Mouse (Mus musculus) liver, embryonic 14.5 days (tissue): ENCODE data around the gene Plcb3. TPM values are rescaled to one million over a fixed set of nuclear protein-coding genes. Genes with fewer than 3 reads are reported as not detected.

Experiments used
- ATAC-seq: fragments of 200-750 bp; cut with Nextera tagmentation; 2 replicates; pipeline ENCODE4 v1.8.0; 2017; ENCODE audit warnings: moderate number of reproducible peaks, mild to moderate bottlenecking, moderate library complexity; ENCODE audit not compliant: insufficient read depth
- DNase-seq, 3 experiments: peaks; one replicate each; pipeline ENCODE4 v3.0.0-alpha.2; 2012 to 2013; ENCODE audit warnings: low read depth in 3 of 3, low spot score in 3 of 3
- H3K27ac ChIP-seq: fragments of 300-500 bp; sonication (generic); 2 replicates; pipeline ENCODE4 v1.5.1; 2014; ENCODE audit warnings: moderate library complexity, mild to moderate bottlenecking, control low read depth, inconsistent platforms
- H3K27me3 ChIP-seq: fragments of 300-500 bp; sonication (generic); 2 replicates; pipeline ENCODE4 v1.6.1; 2014; ENCODE audit warnings: mild to moderate bottlenecking, low read length, moderate library complexity; ENCODE audit not compliant: control insufficient read depth, insufficient read depth
- H3K36me3 ChIP-seq: fragments of 300-500 bp; sonication (generic); replicated peaks from 2 replicates; pipeline ENCODE4 v1.6.1; 2014; ENCODE audit warnings: low read depth; ENCODE audit not compliant: control insufficient read depth, insufficient read depth
- H3K4me1 ChIP-seq, 2 experiments: fragments of 200-500 bp in 1 of 2; fragments of 300-500 bp in 1 of 2; sonication (generic) in 1 of 2; replicated peaks; 2 replicates each; pipeline ENCODE4 v1.6.1; 2012 to 2014; ENCODE audit warnings: antibody characterized with exemption in 1 of 2, inconsistent platforms in 1 of 2, low read length in 1 of 2; ENCODE audit not compliant: control insufficient read depth in 2 of 2, insufficient read depth in 2 of 2
- H3K4me2 ChIP-seq: fragments of 300-500 bp; sonication (generic); 2 replicates; pipeline ENCODE4 v1.6.1; 2014; ENCODE audit warnings: low read depth, mild to moderate bottlenecking, control low read depth, moderate library complexity
- H3K4me3 ChIP-seq, 2 experiments: fragments of 200-500 bp in 1 of 2; fragments of 300-500 bp in 1 of 2; sonication (generic) in 1 of 2; 2 replicates each; pipeline ENCODE4 v1.5.1; 2012 to 2014; ENCODE audit warnings: low read depth in 2 of 2, low read length in 2 of 2, mild to moderate bottlenecking in 2 of 2, control low read depth in 1 of 2, inconsistent platforms in 1 of 2, moderate library complexity in 1 of 2; ENCODE audit not compliant: insufficient read depth in 1 of 2
- H3K9ac ChIP-seq: fragments of 300-500 bp; sonication (generic); replicated peaks from 2 replicates; pipeline ENCODE4 v1.6.1; 2014; ENCODE audit warnings: mild to moderate bottlenecking, control low read depth, moderate library complexity
- H3K9me3 ChIP-seq: fragments of 300-500 bp; sonication (generic); 2 replicates; pipeline ENCODE4 v1.6.1; 2016; ENCODE audit warnings: low read length, mixed read lengths; ENCODE audit not compliant: control insufficient read depth
- CTCF ChIP-seq: IDR thresholded peaks from 2 replicates; pipeline ENCODE4 v1.5.1; 2016; ENCODE audit warnings: antibody characterized with exemption, low read depth, control low read depth
- EP300 ChIP-seq: IDR thresholded peaks from 2 replicates; pipeline ENCODE4 v1.6.1; 2016; ENCODE audit warnings: antibody characterized with exemption, low read depth
- WGBS: fragments of 180-500 bp; shearing (Covaris S2); extraction: QIAGEN DNeasy Blood & Tissue Kit; methylation state at CpG from one replicate; pipeline ENCODE4 v1.1.7; 2014; ENCODE audit not compliant: insufficient replicate concordance; 5-methylcytosine and 5-hydroxymethylcytosine counted together
- polyA plus RNA-seq, 2 experiments: library from polyadenylated mRNA; depleted of rRNA in 1 of 2; stranded (reverse) in 1 of 2; unstranded in 1 of 2; fragments of >200 nt; fragmentation: Nextera tagmentation in 1 of 2; extraction: Ambion mirVana in 1 of 2; gene quantifications; 2 replicates each; pipeline versions ENCODE4 v1.2.1 to v1.2.3; 2012 to 2014

Gene Plcb3
- polyA plus RNA-seq, 2 experiments, result 4.6 to 7.7 TPM

- no peaks in the 10 kb centered on the region for H3K27me3 ChIP-seq
- peak within 1 kb of the TSS; percentile 82 for H3K4me3 ChIP-seq
- peaks cover 2 to 7% of the 10 kb centered on the region in 2 experiments; a peak in 2 of 4 replicates for H3K4me1 ChIP-seq
- H3K27ac ChIP-seq, result peak within 1 kb of the TSS; percentile 95
- WGBS, result under 1% methylated on average over 65 of the region's 65 CpGs
- peak; percentile 87 for ATAC-seq
- peaks cover 20% of the 10 kb centered on the region for H3K36me3 ChIP-seq
- peak; percentile 75 to 84 (median 77) for DNase-seq
- no peaks in the 10 kb centered on the region for H3K9me3 ChIP-seq
- peak within 1 kb of the TSS; percentile 85 for H3K9ac ChIP-seq
- peak within 1 kb of the TSS; percentile 94 for H3K4me2 ChIP-seq
- TF ChIP-seq EP300, result no peak
- peak; percentile 27; the same call in 1 of the 2 replicates for TF ChIP-seq CTCF
Observed at GRCm38 (mm10) chr19:6909507-6910289, 66.6 kb downstream of the Plcb3 start, which contains the start of the genes Trmt112 and Prdx5. Gene Trmt112 (plus strand): TSS chr19:6909698. Gene Prdx5 (minus strand): TSS chr19:6910106.

GRCm38 (mm10) chr19:6909021-6909420, 67.2 kb downstream of the Plcb3 start:
- peak overlapping the region; percentile 94 for H3K4me2 ChIP-seq
- peak overlapping the region; percentile 95 for H3K27ac ChIP-seq
- no peak for TF ChIP-seq CTCF
- no peak for TF ChIP-seq EP300
- WGBS, result 8% methylated on average over 11 of the region's 11 CpGs
- peaks cover 2 to 7% of the 10 kb centered on the region in 2 experiments; a peak in 2 of 4 replicates for H3K4me1 ChIP-seq
- ATAC-seq (no peak), DNase-seq (no peak)
- no peaks in the 10 kb centered on the region for H3K9me3 ChIP-seq
- H3K9ac ChIP-seq, result peak overlapping the region; percentile 85
- H3K36me3 ChIP-seq, result peaks cover 20% of the 10 kb centered on the region
- H3K27me3 ChIP-seq, result no peaks in the 10 kb centered on the region
- H3K4me3 ChIP-seq, result peak overlapping the region; percentile 82

GRCm38 (mm10) chr19:6907811-6908540, 68.3 kb downstream of the Plcb3 start:
- 68% methylated on average over 7 of the region's 7 CpGs for WGBS
- no peak for DNase-seq
- H3K27ac ChIP-seq, result no peak overlapping the region

GRCm38 (mm10) chr19:6907094-6907493, 69.2 kb downstream of the Plcb3 start:
- DNase-seq, result no peak
- Histone ChIP-seq H3K9me3 (no peaks in the 10 kb centered on the region), H3K4me1 (peaks cover 2 to 7% of the 10 kb centered on the region in 2 experiments; a peak in 2 of 4 replicates), H3K36me3 (peaks cover 12% of the 10 kb centered on the region), H3K4me3 (no peak overlapping the region), H3K4me2 (no peak overlapping the region), H3K27me3 (no peaks in the 10 kb centered on the region), H3K27ac (no peak overlapping the region), H3K9ac (no peak overlapping the region)
- no peak for ATAC-seq
- no peak for TF ChIP-seq CTCF
- TF ChIP-seq EP300, result no peak
- 79% methylated on average over 8 of the region's 8 CpGs for WGBS

More at GRCm38 (mm10) chr19:6907811-6908540, 68.3 kb downstream of the Plcb3 start:
- no peak for TF ChIP-seq CTCF
- no peak for TF ChIP-seq EP300
- H3K27me3 ChIP-seq, result no peaks in the 10 kb centered on the region
- H3K9ac ChIP-seq, result no peak overlapping the region
- H3K4me1 ChIP-seq, result peaks cover 2 to 7% of the 10 kb centered on the region in 2 experiments; a peak in 2 of 4 replicates
- no peak for ATAC-seq
- H3K4me2 ChIP-seq, result peak overlapping the region; percentile 94
- H3K9me3 ChIP-seq, result no peaks in the 10 kb centered on the region
- H3K36me3 ChIP-seq, result peaks cover 18% of the 10 kb centered on the region
- peak overlapping the region; percentile 82; a peak in 3 of 4 replicates for H3K4me3 ChIP-seq
